Mouse (Mus musculus) spleen, postnatal 0 days (tissue): ENCODE data around the gene Tmem30c. TPM values are rescaled to one million over a fixed set of nuclear protein-coding genes. Genes with fewer than 3 reads are reported as not detected.

ENCODE experiments used
- polyA plus RNA-seq: library from polyadenylated mRNA; unstranded; fragments of >200 nt; fragmentation: Nextera tagmentation; extraction: Ambion mirVana; gene quantifications from 2 replicates; pipeline ENCODE4 v1.2.1, GENCODE M21; 2015

The Tmem30c gene
- not detected in 2 replicates for polyA plus RNA-seq

DNA sequence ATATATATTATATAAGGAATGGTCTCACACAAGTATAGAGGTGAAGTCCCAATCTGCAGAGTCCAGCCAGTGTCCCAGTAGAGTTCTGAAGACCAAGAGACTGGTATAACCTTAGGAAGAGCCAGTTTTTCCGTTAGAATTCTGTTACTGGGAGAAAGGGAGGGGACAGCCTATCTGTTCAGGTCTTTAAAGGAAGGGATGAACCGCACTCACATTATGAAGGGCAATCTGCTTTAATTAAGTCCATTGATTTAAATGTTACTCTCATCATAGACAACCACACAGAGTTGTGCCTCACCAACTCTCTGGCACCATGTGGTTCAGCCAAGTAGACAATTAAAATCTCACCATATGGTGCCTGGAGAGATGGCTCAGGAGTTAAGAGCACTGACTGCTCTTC is at the start of gene Tmem30c:
TSS of gene Tmem30c (minus strand) at position 101 of the 400 bp plus-strand sequence.

GRCm38 (mm10) chr16:57231089-57231936 is 61.4 kb downstream of the Tmem30c start, which contains the start of gene Tbc1d23:
Gene Tbc1d23 (minus strand): TSS chr16:57231504.

Other genes with a start within 250 kb of the Tmem30c start
- gene Tmem45a2, start 221.5 kb downstream of the Tmem30c start, polyA plus RNA-seq, result 0.12 and 0.69 TPM in 2 replicates
- 22.8 and 24.1 TPM in 2 replicates for gene Tomm70a, start 171.2 kb downstream of the Tmem30c start, polyA plus RNA-seq
- 30.8 and 35.1 TPM in 2 replicates for gene Nit2, start 125.5 kb downstream of the Tmem30c start, polyA plus RNA-seq
- gene Tbc1d23, start 61.4 kb downstream of the Tmem30c start, polyA plus RNA-seq, result 14.8 and 14.9 TPM in 2 replicates
- gene Filip1l, start 60.2 kb upstream of the Tmem30c start, polyA plus RNA-seq, result 8.7 and 12.0 TPM in 2 replicates